Mouse (Mus musculus): ENCODE measurements around the gene Insig1. TPM values are rescaled to one million over a fixed set of nuclear protein-coding genes. Genes with fewer than 3 reads are reported as not detected.

Gene Insig1
- polyA plus RNA-seq, 1 experiment from 2014 or later = 107 TPM

Other genes with a start within 250 kb of the Insig1 start
- 0.02 TPM in 1 of 2 replicates, not detected in the other for gene Htr5a, start 229.2 kb upstream of the Insig1 start, polyA plus RNA-seq (2016; fragmentation: Nextera tagmentation; extraction: Ambion mirVana)
- 0.84 and 1.1 TPM in 2 replicates for gene En2, start 94.3 kb downstream of the Insig1 start, polyA plus RNA-seq (2016; fragmentation: Nextera tagmentation; extraction: Ambion mirVana)
- gene Cnpy1, start 174.4 kb downstream of the Insig1 start, polyA plus RNA-seq (2016; fragmentation: Nextera tagmentation; extraction: Ambion mirVana) = 95.4 and 137 TPM in 2 replicates
- 13.2 and 15.3 TPM in 2 replicates for gene Rbm33, start 245.8 kb downstream of the Insig1 start, polyA plus RNA-seq (2016; fragmentation: Nextera tagmentation; extraction: Ambion mirVana)

Data from midbrain, embryonic 10.5 days (tissue).